Mouse (Mus musculus): Measurements from ENCODE around the gene Eme2. TPM values are rescaled to one million over a fixed set of nuclear protein-coding genes. Genes with fewer than 3 reads are reported as not detected.

Gene Eme2
- polyA plus RNA-seq, 1 experiment from 2014 or later = 23.4 TPM

- H3K9me3 ChIP-seq (ENCODE audit: control insufficient read depth, low read length) = no peaks in the 10 kb centered on the region
- H3K4me3 ChIP-seq (ENCODE audit: low read depth, low read length) = no peak overlapping the region
- no peaks in the 10 kb centered on the region for H3K27me3 ChIP-seq (replicated peaks; ENCODE audit: control insufficient read depth, insufficient read depth, low read length)
- ATAC-seq (replicated peaks; ENCODE audit: low FRiP score) (peak; percentile 33; the same call in 1 of the 2 replicates), DNase-seq (ENCODE audit: low spot score) (no peak)
- H3K36me3 ChIP-seq (ENCODE audit: control insufficient read depth, insufficient read depth, low read length) = peaks cover 12% of the 10 kb centered on the region; the same call in 1 of the 2 replicates
- no peak overlapping the region for H3K4me2 ChIP-seq
- peak overlapping the region; percentile 3; the same call in 1 of the 2 replicates for H3K9ac ChIP-seq (ENCODE audit: low read depth, low read length)
- peaks cover 12% of the 10 kb centered on the region for H3K4me1 ChIP-seq (replicated peaks; ENCODE audit: control insufficient read depth, insufficient read depth, low read length)
- H3K27ac ChIP-seq (ENCODE audit: low read depth, low read length) = no peak overlapping the region
- 82% methylated on average over 8 of the region's 8 CpGs for WGBS
Measured at GRCm38 (mm10) chr17:24857831-24858470, 36.9 kb downstream of the Eme2 start.

- Histone ChIP-seq H3K4me2 (no peak overlapping the region), H3K9me3 (ENCODE audit: control insufficient read depth, low read length) (no peaks in the 10 kb centered on the region), H3K9ac (ENCODE audit: low read depth, low read length) (no peak overlapping the region), H3K4me3 (ENCODE audit: low read depth, low read length) (no peak overlapping the region), H3K27me3 (replicated peaks; ENCODE audit: control insufficient read depth, insufficient read depth, low read length) (no peaks in the 10 kb centered on the region), H3K4me1 (replicated peaks; ENCODE audit: control insufficient read depth, insufficient read depth, low read length) (peaks cover 12% of the 10 kb centered on the region), H3K36me3 (ENCODE audit: control insufficient read depth, insufficient read depth, low read length) (peaks cover 15% of the 10 kb centered on the region; the same call in 1 of the 2 replicates), H3K27ac (ENCODE audit: low read depth, low read length) (no peak overlapping the region)
- 85% methylated on average over 13 of the region's 13 CpGs for WGBS
- DNase-seq (ENCODE audit: low spot score) = no peak
- ATAC-seq (replicated peaks; ENCODE audit: low FRiP score) = no peak
Measured at GRCm38 (mm10) chr17:24856589-24856988, 38.3 kb downstream of the Eme2 start.

GRCm38 (mm10) chr17:24855838-24856464, 38.9 kb downstream of the Eme2 start:
- Histone ChIP-seq H3K9ac (ENCODE audit: low read depth, low read length) (no peak overlapping the region), H3K36me3 (ENCODE audit: control insufficient read depth, insufficient read depth, low read length) (peaks cover 12% of the 10 kb centered on the region; the same call in 1 of the 2 replicates), H3K4me1 (replicated peaks; ENCODE audit: control insufficient read depth, insufficient read depth, low read length) (peaks cover 18% of the 10 kb centered on the region), H3K27ac (ENCODE audit: low read depth, low read length) (no peak overlapping the region), H3K9me3 (ENCODE audit: control insufficient read depth, low read length) (no peaks in the 10 kb centered on the region), H3K4me2 (no peak overlapping the region), H3K4me3 (ENCODE audit: low read depth, low read length) (no peak overlapping the region), H3K27me3 (replicated peaks; ENCODE audit: control insufficient read depth, insufficient read depth, low read length) (no peaks in the 10 kb centered on the region; the same call in 1 of the 2 replicates)
- no peak for ATAC-seq (replicated peaks; ENCODE audit: low FRiP score)
- no peak for DNase-seq (ENCODE audit: low spot score)
- WGBS = 77% methylated on average over 3 of the region's 3 CpGs

- WGBS = 79% methylated on average over 10 of the region's 10 CpGs
- peak overlapping the region; percentile 74 for H3K9ac ChIP-seq (ENCODE audit: low read depth, low read length)
- no peak overlapping the region for H3K27ac ChIP-seq (ENCODE audit: low read depth, low read length)
Measured at GRCm38 (mm10) chr17:24851381-24852125, 43.3 kb downstream of the Eme2 start.

GRCm38 (mm10) chr17:24850773-24851127, 44.1 kb downstream of the Eme2 start:
- Histone ChIP-seq H3K27me3 (replicated peaks; ENCODE audit: control insufficient read depth, insufficient read depth, low read length) (no peaks in the 10 kb centered on the region; the same call in 1 of the 2 replicates), H3K27ac (ENCODE audit: low read depth, low read length) (0 out of 2 replicates have a peak overlapping the region, but pooled peaks have one; percentile 46), H3K4me1 (replicated peaks; ENCODE audit: control insufficient read depth, insufficient read depth, low read length) (peaks cover 9% of the 10 kb centered on the region), H3K4me2 (peak overlapping the region; percentile 89), H3K36me3 (ENCODE audit: control insufficient read depth, insufficient read depth, low read length) (peaks cover 10% of the 10 kb centered on the region; the same call in 1 of the 2 replicates), H3K4me3 (ENCODE audit: low read depth, low read length) (peak overlapping the region; percentile 88), H3K9me3 (ENCODE audit: control insufficient read depth, low read length) (no peaks in the 10 kb centered on the region), H3K9ac (ENCODE audit: low read depth, low read length) (peak overlapping the region; percentile 74)
- DNase-seq (ENCODE audit: low spot score) = no peak
- WGBS = 2% methylated on average over 20 of the region's 20 CpGs
- no peak for ATAC-seq (replicated peaks; ENCODE audit: low FRiP score)

More at GRCm38 (mm10) chr17:24851381-24852125, 43.3 kb downstream of the Eme2 start:
- peak overlapping the region; percentile 88 for H3K4me3 ChIP-seq (ENCODE audit: low read depth, low read length)
- peak overlapping the region; percentile 89 for H3K4me2 ChIP-seq
- DNase-seq (ENCODE audit: low spot score) (no peak), ATAC-seq (replicated peaks; ENCODE audit: low FRiP score) (no peak)
- no peaks in the 10 kb centered on the region for H3K9me3 ChIP-seq (ENCODE audit: control insufficient read depth, low read length)
- H3K27me3 ChIP-seq (replicated peaks; ENCODE audit: control insufficient read depth, insufficient read depth, low read length) = no peaks in the 10 kb centered on the region; the same call in 1 of the 2 replicates
- H3K4me1 ChIP-seq (replicated peaks; ENCODE audit: control insufficient read depth, insufficient read depth, low read length) = peaks cover 9% of the 10 kb centered on the region
- H3K36me3 ChIP-seq (ENCODE audit: control insufficient read depth, insufficient read depth, low read length) = peaks cover 10% of the 10 kb centered on the region; the same call in 1 of the 2 replicates

- peak within 1 kb of the TSS; percentile 89 for H3K4me2 ChIP-seq
- peaks cover 9% of the 10 kb centered on the region for H3K4me1 ChIP-seq (replicated peaks; ENCODE audit: control insufficient read depth, insufficient read depth, low read length)
- ATAC-seq (replicated peaks; ENCODE audit: low FRiP score) = peak; percentile 95
- DNase-seq (ENCODE audit: low spot score) = peak; percentile 97
- H3K36me3 ChIP-seq (ENCODE audit: control insufficient read depth, insufficient read depth, low read length) = peaks cover 10% of the 10 kb centered on the region; the same call in 1 of the 2 replicates
- under 1% methylated on average over 58 of the region's 58 CpGs for WGBS
- peak within 1 kb of the TSS; percentile 88 for H3K4me3 ChIP-seq (ENCODE audit: low read depth, low read length)
- no peaks in the 10 kb centered on the region for H3K9me3 ChIP-seq (ENCODE audit: control insufficient read depth, low read length)
- no peaks in the 10 kb centered on the region; the same call in 1 of the 2 replicates for H3K27me3 ChIP-seq (replicated peaks; ENCODE audit: control insufficient read depth, insufficient read depth, low read length)
- H3K27ac ChIP-seq (ENCODE audit: low read depth, low read length) = peak within 1 kb of the TSS; percentile 98
- peak within 1 kb of the TSS; percentile 99 for H3K9ac ChIP-seq (ENCODE audit: low read depth, low read length)
Measured at GRCm38 (mm10) chr17:24850065-24850772, 44.7 kb downstream of the Eme2 start, which contains the start of gene Fahd1. Gene Fahd1 (minus strand): TSS chr17:24850364.

GRCm38 (mm10) chr17:24849733-24850064, 45.2 kb downstream of the Eme2 start:
- Histone ChIP-seq H3K4me2 (peak overlapping the region; percentile 84), H3K27me3 (replicated peaks; ENCODE audit: control insufficient read depth, insufficient read depth, low read length) (no peaks in the 10 kb centered on the region; the same call in 1 of the 2 replicates), H3K27ac (ENCODE audit: low read depth, low read length) (peak overlapping the region; percentile 98), H3K9me3 (ENCODE audit: control insufficient read depth, low read length) (no peaks in the 10 kb centered on the region), H3K4me3 (ENCODE audit: low read depth, low read length) (peak overlapping the region; percentile 88), H3K9ac (ENCODE audit: low read depth, low read length) (peak overlapping the region; percentile 99), H3K36me3 (ENCODE audit: control insufficient read depth, insufficient read depth, low read length) (peaks cover 10% of the 10 kb centered on the region; the same call in 1 of the 2 replicates), H3K4me1 (replicated peaks; ENCODE audit: control insufficient read depth, insufficient read depth, low read length) (peaks cover 9% of the 10 kb centered on the region)
- ATAC-seq (replicated peaks; ENCODE audit: low FRiP score) (peak; percentile 33), DNase-seq (ENCODE audit: low spot score) (no peak)
- WGBS = under 1% methylated on average over 21 of the region's 21 CpGs

- Histone ChIP-seq H3K4me2 (peak overlapping the region; percentile 84), H3K4me1 (replicated peaks; ENCODE audit: control insufficient read depth, insufficient read depth, low read length) (peaks cover 9% of the 10 kb centered on the region), H3K27ac (ENCODE audit: low read depth, low read length) (peak overlapping the region; percentile 98), H3K9ac (ENCODE audit: low read depth, low read length) (peak overlapping the region; percentile 55), H3K4me3 (ENCODE audit: low read depth, low read length) (peak overlapping the region; percentile 88), H3K27me3 (replicated peaks; ENCODE audit: control insufficient read depth, insufficient read depth, low read length) (no peaks in the 10 kb centered on the region; the same call in 1 of the 2 replicates), H3K9me3 (ENCODE audit: control insufficient read depth, low read length) (no peaks in the 10 kb centered on the region), H3K36me3 (ENCODE audit: control insufficient read depth, insufficient read depth, low read length) (peaks cover 5% of the 10 kb centered on the region; the same call in 1 of the 2 replicates)
- DNase-seq (ENCODE audit: low spot score) (no peak), ATAC-seq (replicated peaks; ENCODE audit: low FRiP score) (peak; percentile 75)
Measured at GRCm38 (mm10) chr17:24848600-24849031, 46.3 kb downstream of the Eme2 start.
